In the genomic region with DNA sequence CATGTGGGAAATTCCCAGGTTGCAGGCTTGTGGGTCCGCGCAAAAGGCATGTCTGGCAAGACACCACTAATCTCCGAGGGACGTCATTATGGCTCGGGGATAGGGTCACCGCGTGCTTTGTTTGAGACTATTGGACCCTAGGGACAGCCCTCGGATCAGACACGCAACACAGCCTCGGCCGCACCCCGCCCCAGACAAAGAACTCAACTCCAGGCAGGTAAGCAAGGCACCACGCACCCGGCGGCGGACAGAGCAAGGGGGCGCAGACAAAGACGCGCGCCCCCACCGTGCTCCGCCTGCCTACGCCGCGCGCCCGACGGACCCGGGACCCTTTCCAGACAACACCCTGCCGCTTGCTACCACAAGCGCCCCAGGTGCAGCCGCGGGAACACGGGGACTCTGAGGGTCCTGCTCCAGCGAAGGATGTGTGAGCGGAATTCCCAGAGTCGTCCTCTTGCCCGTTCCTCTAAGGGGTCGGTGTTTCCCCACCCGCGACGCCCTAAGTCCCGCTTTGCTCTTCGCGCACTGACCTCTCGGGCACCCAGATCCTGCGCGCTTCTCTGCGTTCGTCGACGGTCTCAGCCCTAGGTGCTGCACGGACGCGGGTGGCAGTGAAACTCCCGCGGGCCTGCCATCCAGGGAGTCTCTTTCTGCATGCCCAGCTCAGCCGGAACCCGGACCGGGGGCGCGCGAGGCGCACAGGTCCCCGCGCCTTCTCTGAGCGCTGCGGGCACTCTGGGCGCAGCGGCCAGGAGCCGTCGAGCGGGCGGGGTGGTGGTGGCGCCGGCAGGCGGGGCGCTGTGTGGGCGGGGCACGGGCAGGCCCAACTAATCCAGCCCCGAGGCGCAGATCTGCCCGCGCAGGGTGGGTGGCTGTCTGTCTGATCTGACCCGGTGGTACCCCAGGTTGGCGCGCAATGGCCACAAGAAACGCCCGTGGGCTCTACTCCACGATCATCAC, we compare ENCODE assay signal across 8 mouse cellular contexts. TPM values are rescaled to one million over a fixed set of nuclear protein-coding genes. Genes with fewer than 3 reads are reported as not detected.
DNase-seq lines count a peak whose midpoint lies in the region; ATAC-seq lines count a peak whose summit lies in the region.

No protein-coding gene starts in this region.

- intact Hi-C loops in left cerebral cortex, postnatal 10 days (cut with DNase I), result loop anchor here (5.0 kb wide), 1 partner anchor 41 kb away; no protein-coding TSS in a partner anchor

- H3K27me3 ChIP-seq in hindbrain, embryonic 14.5 days (ENCODE audit: control insufficient read depth, insufficient read depth, low read length), result no peaks in the 10 kb centered on the region

- H3K9me3 ChIP-seq in hindbrain, embryonic 14.5 days (ENCODE audit: control insufficient read depth, low read length), result no peaks in the 10 kb centered on the region

- DNase-seq in adrenal gland, adult (ENCODE audit: inconsistent age in 2 of 2, low spot score in 1 of 2), result peak; percentile 83 to 91
- peak; percentile 84 to 88 for DNase-seq in cerebellum, postnatal 25 days
- peak; percentile 43 to 57 for DNase-seq in frontal cortex, postnatal 36 days (ENCODE audit: low spot score in 2 of 2)
- peak; percentile 71 for DNase-seq in hindbrain, embryonic 14.5 days (ENCODE audit: low spot score)
- peak; percentile 41 to 87 for DNase-seq in left cerebral cortex, postnatal 10 days (ENCODE audit: extremely low spot score in 1 of 2, low spot score in 2 of 2)
- peak; percentile 53 to 61 for DNase-seq in right cerebral cortex, adult 2 months (ENCODE audit: low spot score in 2 of 2)
- no peak for DNase-seq in natural killer cell, adult 2 months (ENCODE audit: low spot score in 2 of 2)

- H3K4me1 ChIP-seq in hindbrain, embryonic 14.5 days (replicated peaks; ENCODE audit: control insufficient read depth, insufficient read depth, low read length), result peaks cover 26% of the 10 kb centered on the region

- H3K4me2 ChIP-seq in hindbrain, embryonic 14.5 days (replicated peaks), result peak overlapping the region; percentile 65

- peak; percentile 89 for ATAC-seq in hindbrain, embryonic 14.5 days (ENCODE audit: low FRiP score)
- ATAC-seq in megakaryocyte, adult 5-6 weeks (ENCODE audit: poor library complexity, severe bottlenecking), result peak; percentile 66

- H3K4me3 ChIP-seq in hindbrain, embryonic 14.5 days (replicated peaks; ENCODE audit: low read length), result peak overlapping the region; percentile 67

- H3K9ac ChIP-seq in hindbrain, embryonic 14.5 days, result peak overlapping the region; percentile 79

- H3K36me3 ChIP-seq in hindbrain, embryonic 14.5 days (replicated peaks; ENCODE audit: control insufficient read depth, insufficient read depth), result no peaks in the 10 kb centered on the region; the same call in 1 of the 2 replicates

- WGBS in hindbrain, embryonic 14.5 days, result 1% methylated on average over 90 of the region's 90 CpGs

- peak overlapping the region; percentile 71 for H3K27ac ChIP-seq in hindbrain, embryonic 14.5 days

RNA-seq across cellular contexts. Expression of a gene that starts 42.1 kb away (rescaled TPM):
- polyA plus RNA-seq in hindbrain, embryonic 14.5 days (2014; fragmentation: Nextera tagmentation; extraction: Ambion mirVana), result not detected in 2 replicates
- not detected for total RNA-seq in left cerebral cortex, postnatal 10 days (2021)
- total RNA-seq in megakaryocyte, adult 5-6 weeks (2015), result not detected in 2 replicates
- not detected in 2 replicates for total RNA-seq in megakaryocyte, adult 5-6 weeks (2017)

RNA-seq across cellular contexts. Expression of a gene that starts 43.6 kb away (rescaled TPM):
- polyA plus RNA-seq in hindbrain, embryonic 14.5 days (2014; fragmentation: Nextera tagmentation; extraction: Ambion mirVana), result 9.9 and 12.2 TPM in 2 replicates
- 1 to 10 TPM; 1.5 to 1.9 TPM for total RNA-seq in left cerebral cortex, postnatal 10 days (2021)
- total RNA-seq in megakaryocyte, adult 5-6 weeks (2015), result not detected in 2 replicates
- 0.11 TPM in 1 of 2 replicates, not detected in the other for total RNA-seq in megakaryocyte, adult 5-6 weeks (2017)

Comparison
In these comparisons a context has a peak if more than half of its experiments do, and no peak if none do; other contexts are left out.
1. DNase-seq: peak in adrenal gland, adult (2 of 2), cerebellum, postnatal 25 days (2 of 2), frontal cortex, postnatal 36 days (2 of 2), hindbrain, embryonic 14.5 days (single experiment), left cerebral cortex, postnatal 10 days (2 of 2) and right cerebral cortex, adult 2 months (2 of 2); none in natural killer cell, adult 2 months (0 of 2).